Mouse (Mus musculus) olfactory bulb, adult 2 months (tissue): ENCODE measurements around the gene Arpc1a.

Experiments used
- CTCF ChIP-seq: fragments of 200-500 bp; IDR thresholded peaks from 2 replicates; pipeline ENCODE4 v1.5.1; 2012; ENCODE audit warnings: low read depth, mild to moderate bottlenecking, low read length, moderate library complexity; ENCODE audit not compliant: insufficient read depth
- POLR2A ChIP-seq: fragments of 200-500 bp; IDR thresholded peaks from 2 replicates; pipeline ENCODE4 v1.6.1; 2012; ENCODE audit warnings: mild to moderate bottlenecking, low read depth, low read length, moderate library complexity; ENCODE audit not compliant: insufficient read depth

DNA sequence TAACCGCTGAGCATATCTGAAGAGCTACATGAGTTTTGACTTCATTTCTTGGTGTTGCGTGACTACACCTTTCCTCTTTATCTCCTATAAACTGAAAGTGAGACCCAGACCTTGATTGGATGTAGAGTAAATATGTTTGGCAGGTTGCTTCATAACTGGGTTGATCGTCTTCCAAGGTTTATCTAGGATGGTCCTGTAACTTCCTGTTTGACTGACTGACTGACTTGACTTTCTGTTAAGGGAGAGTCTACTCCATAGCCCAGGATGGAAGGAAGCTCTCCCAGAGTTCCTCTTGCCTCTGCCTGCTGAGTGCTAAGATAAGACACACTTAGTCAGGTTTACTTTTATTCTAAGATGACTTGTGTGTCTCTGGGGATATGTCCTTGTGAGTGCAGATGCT lies 6.2 kb downstream of the Arpc1a start:
- TF ChIP-seq POLR2A (no peak), CTCF (no peak)
